8 mouse cellular contexts compared by ENCODE assay signal in genomic region chr2:102658661-102659520, GRCm38 (mm10). TPM values are rescaled to one million over a fixed set of nuclear protein-coding genes. Genes with fewer than 3 reads are reported as not detected.
DNase-seq lines count a peak whose midpoint lies in the region; ATAC-seq and TF ChIP-seq lines count a peak whose summit lies in the region.

No protein-coding gene starts in this region.

- no peak for TF ChIP-seq POLR2A in liver, adult 2 months (IDR thresholded peaks at IDR 0.05; ENCODE audit: extremely low read depth, insufficient read depth, low read length)

- peak overlapping the region; percentile 52 for H3K9ac ChIP-seq in kidney, embryonic 15.5 days
- no peak overlapping the region for H3K9ac ChIP-seq in liver, adult 2 months (ENCODE audit: low read depth, low read length)
- H3K9ac ChIP-seq in neural tube, embryonic 15.5 days (replicated peaks): peak overlapping the region; percentile 82

- peak overlapping the region; percentile 62 for H3K4me3 ChIP-seq in kidney, embryonic 15.5 days (replicated peaks)
- peak overlapping the region; percentile 41 for H3K4me3 ChIP-seq in liver, adult 2 months (ENCODE audit: insufficient read depth, low read depth, low read length)
- peak overlapping the region; percentile 66 for H3K4me3 ChIP-seq in neural tube, embryonic 15.5 days (replicated peaks)

- H3K27ac ChIP-seq in kidney, embryonic 15.5 days: no peak overlapping the region
- no peak overlapping the region for H3K27ac ChIP-seq in liver, adult 2 months (replicated peaks; ENCODE audit: insufficient read depth, low read depth, low read length)
- peak overlapping the region; percentile 96 for H3K27ac ChIP-seq in neural tube, embryonic 15.5 days (replicated peaks)

- peaks cover 28% of the 10 kb centered on the region for H3K4me1 ChIP-seq in kidney, embryonic 15.5 days
- H3K4me1 ChIP-seq in liver, adult 2 months (ENCODE audit: control insufficient read depth, insufficient read depth, low read length): no peaks in the 10 kb centered on the region
- H3K4me1 ChIP-seq in neural tube, embryonic 15.5 days: peaks cover 57% of the 10 kb centered on the region

- peak overlapping the region; percentile 99 for H3K4me2 ChIP-seq in kidney, embryonic 15.5 days
- peak overlapping the region; percentile 83 for H3K4me2 ChIP-seq in neural tube, embryonic 15.5 days

- no peaks in the 10 kb centered on the region for H3K79me2 ChIP-seq in liver, adult 2 months (ENCODE audit: control insufficient read depth, insufficient read depth, low read length)

- ATAC-seq in kidney, embryonic 15.5 days (replicated peaks; ENCODE audit: low FRiP score): peak; percentile 88
- peak; percentile 88 for ATAC-seq in neural tube, embryonic 15.5 days (ENCODE audit: low FRiP score)
- ATAC-seq in erythroid progenitor cell, adult 5-6 weeks (replicated peaks; ENCODE audit: low FRiP score, poor library complexity, severe bottlenecking): no peak

- peak; percentile 47 for DNase-seq in gastrocnemius, postnatal 10 days
- no peak for DNase-seq in gastrocnemius, postnatal 25 days
- peak; percentile 77 for DNase-seq in cerebellum, adult 9-10 months
- peak; percentile 64 to 73 for DNase-seq in frontal cortex, postnatal 10 days (ENCODE audit: low spot score in 2 of 2)
- DNase-seq in liver, adult 2 months (ENCODE audit: extremely low read depth, low read depth, low spot score): no peak

- TF ChIP-seq CTCF in liver, adult 2 months (IDR thresholded peaks at IDR 0.05; ENCODE audit: low read depth, low read length): no peak

- under 1% methylated on average over 79 of the region's 80 CpGs for WGBS in kidney, embryonic 15.5 days
- whole genome bisulfite sequencing in liver, adult 2 months: 1% methylated on average over 77 of the region's 80 CpGs
- under 1% methylated on average over 70 of the region's 80 CpGs for WGBS in neural tube, embryonic 15.5 days

- peaks cover 69% of the 10 kb centered on the region for H3K27me3 ChIP-seq in kidney, embryonic 15.5 days
- peaks cover 9% of the 10 kb centered on the region for H3K27me3 ChIP-seq in liver, adult 2 months (ENCODE audit: control insufficient read depth, insufficient read depth, low read length)
- H3K27me3 ChIP-seq in neural tube, embryonic 15.5 days (replicated peaks): no peaks in the 10 kb centered on the region

- H3K9me3 ChIP-seq in kidney, embryonic 15.5 days (replicated peaks): no peaks in the 10 kb centered on the region
- H3K9me3 ChIP-seq in neural tube, embryonic 15.5 days (replicated peaks): no peaks in the 10 kb centered on the region

- H3K36me3 ChIP-seq in kidney, embryonic 15.5 days: no peaks in the 10 kb centered on the region
- H3K36me3 ChIP-seq in liver, adult 2 months (ENCODE audit: control insufficient read depth, insufficient read depth, low read length): no peaks in the 10 kb centered on the region
- H3K36me3 ChIP-seq in neural tube, embryonic 15.5 days: no peaks in the 10 kb centered on the region

RNA-seq across cellular contexts. Expression of gene Slc1a2, which starts 0.4 kb away (rescaled TPM):
- total RNA-seq in gastrocnemius, postnatal 10 days (2021): 1 to 10 TPM; 2.3 to 2.4 TPM
- total RNA-seq in gastrocnemius, postnatal 25 days (2021): under 1 TPM; 0.05 to 0.69 TPM
- 0.14 and 0.51 TPM in 2 replicates for polyA plus RNA-seq in kidney, embryonic 15.5 days (2015; fragmentation: Nextera tagmentation; extraction: Ambion mirVana)
- 112 and 167 TPM in 2 replicates for total RNA-seq in liver, adult 2 months (2014; rRNA removed)
- polyA plus RNA-seq in liver, adult 2 months (2012; rRNA removed): 89.4 and 97.7 TPM in 2 replicates
- 19.6 and 22.3 TPM in 2 replicates for polyA plus RNA-seq in neural tube, embryonic 15.5 days (2015; fragmentation: Nextera tagmentation; extraction: Ambion mirVana)
- not detected in 2 replicates for total RNA-seq in erythroid progenitor cell, adult 5-6 weeks (2015; ENCODE audit: low replicate concordance)
- not detected in 2 replicates for total RNA-seq in erythroid progenitor cell, adult 5-6 weeks (2017; ENCODE audit: low replicate concordance)

Comparison
In these comparisons a context has a peak if more than half of its experiments do, and no peak if none do; other contexts are left out.
1. DNase-seq: peak in gastrocnemius, postnatal 10 days (single experiment), cerebellum, adult 9-10 months (single experiment) and frontal cortex, postnatal 10 days (2 of 2); none in gastrocnemius, postnatal 25 days (single experiment) and liver, adult 2 months (single experiment).
2. RNA of gene Slc1a2, which starts 0.4 kb away (total RNA-seq): 112 to 167 TPM in liver, adult 2 months; 2.3 to 2.4 TPM in gastrocnemius, postnatal 10 days, 0.05 to 0.69 TPM in gastrocnemius, postnatal 25 days and not detected in erythroid progenitor cell, adult 5-6 weeks; every median in the first group is over 10 times any median in the second.
3. Peak in every context shown above with its lines, with median percentiles within 50 percentile points of each other: H3K4me3 ChIP-seq.